Mouse (Mus musculus) intestine, embryonic 14.5 days (tissue): Measurements from ENCODE around the gene Gm42372. TPM values are rescaled to one million over a fixed set of nuclear protein-coding genes. Genes with fewer than 3 reads are reported as not detected.

Experiments
- ATAC-seq: fragments of 200-750 bp; cut with Nextera tagmentation; replicated peaks from 2 replicates; pipeline ENCODE4 v1.8.0; 2017; ENCODE audit warnings: low read depth, moderate number of reproducible peaks, moderate TSS enrichment, moderate library complexity; ENCODE audit not compliant: low FRiP score, low TSS enrichment
- DNase-seq: peaks from one replicate; pipeline ENCODE4 v3.0.0-alpha.2; 2018; ENCODE audit warnings: low spot score
- H3K27ac ChIP-seq: fragments of 300-500 bp; sonication (generic); 2 replicates; pipeline ENCODE4 v1.5.1; 2014; ENCODE audit warnings: low read depth, mild to moderate bottlenecking, control low read depth
- H3K27me3 ChIP-seq: fragments of 300-500 bp; sonication (generic); replicated peaks from 2 replicates; pipeline ENCODE4 v1.6.1; 2014; ENCODE audit warnings: low read length, control low read depth; ENCODE audit not compliant: control insufficient read depth, insufficient read depth
- H3K36me3 ChIP-seq: fragments of 300-500 bp; sonication (generic); 2 replicates; pipeline ENCODE4 v1.6.1; 2014; ENCODE audit warnings: low read length, control low read depth; ENCODE audit not compliant: control insufficient read depth, insufficient read depth
- H3K4me1 ChIP-seq: fragments of 300-500 bp; sonication (generic); replicated peaks from 2 replicates; pipeline ENCODE4 v1.6.1; 2014; ENCODE audit warnings: low read length, control low read depth, mixed read lengths; ENCODE audit not compliant: control insufficient read depth, insufficient read depth
- H3K4me2 ChIP-seq: fragments of 300-500 bp; sonication (generic); 2 replicates; pipeline ENCODE4 v1.6.1; 2014; ENCODE audit warnings: low read length
- H3K4me3 ChIP-seq: fragments of 300-500 bp; sonication (generic); 2 replicates; pipeline ENCODE4 v1.5.1; 2014; ENCODE audit warnings: low read depth, low read length, control low read depth, mixed read lengths
- H3K9ac ChIP-seq: fragments of 300-500 bp; sonication (generic); 2 replicates; pipeline ENCODE4 v1.6.1; 2014; ENCODE audit warnings: mild to moderate bottlenecking, low read length
- H3K9me3 ChIP-seq: fragments of 300-500 bp; sonication (generic); 2 replicates; pipeline ENCODE4 v1.6.1; 2016; ENCODE audit warnings: low read length, control low read depth; ENCODE audit not compliant: control insufficient read depth
- WGBS: fragments of 180-500 bp; shearing (Covaris S2); extraction: QIAGEN DNeasy Blood & Tissue Kit; methylation state at CpG from one replicate; pipeline ENCODE4 v1.1.7; 2014; 5-methylcytosine and 5-hydroxymethylcytosine counted together
- polyA plus RNA-seq: library from polyadenylated mRNA; unstranded; fragments of >200 nt; fragmentation: Nextera tagmentation; extraction: Ambion mirVana; gene quantifications from 2 replicates; pipeline ENCODE4 v1.2.1, GENCODE M21; 2014

Gm42372 gene
- polyA plus RNA-seq: 0.51 and 0.62 TPM in 2 replicates

GRCm38 (mm10) chr7:16982859-16983568, at the start of gene Gm42372:
TSS of gene Gm42372 (plus strand) at chr7:16983086.
- ATAC-seq (no peak), DNase-seq (no peak)
- no peak within 1 kb of the TSS for H3K27ac ChIP-seq
- no peaks in the 10 kb centered on the region for H3K27me3 ChIP-seq
- no peaks in the 10 kb centered on the region for H3K36me3 ChIP-seq
- H3K9ac ChIP-seq: no peak within 1 kb of the TSS
- H3K4me2 ChIP-seq: peak within 1 kb of the TSS; percentile 28; the same call in 1 of the 2 replicates
- peaks cover 21% of the 10 kb centered on the region for H3K4me1 ChIP-seq
- H3K9me3 ChIP-seq: no peaks in the 10 kb centered on the region
- 28% methylated on average over 26 of the region's 26 CpGs for WGBS
- no peak within 1 kb of the TSS for H3K4me3 ChIP-seq

GRCm38 (mm10) chr7:16937312-16937711, 45.6 kb upstream of the Gm42372 start:
- H3K27ac ChIP-seq: no peak overlapping the region
- H3K9ac ChIP-seq: no peak overlapping the region
- H3K4me2 ChIP-seq: no peak overlapping the region
- H3K4me3 ChIP-seq: no peak overlapping the region
- DNase-seq (no peak), ATAC-seq (no peak)
- no peaks in the 10 kb centered on the region for H3K9me3 ChIP-seq
- H3K4me1 ChIP-seq: peaks cover 11% of the 10 kb centered on the region
- 41% methylated on average over 4 of the region's 4 CpGs for WGBS
- no peaks in the 10 kb centered on the region for H3K36me3 ChIP-seq
- H3K27me3 ChIP-seq: no peaks in the 10 kb centered on the region

- no peak overlapping the region for H3K27ac ChIP-seq
- no peak overlapping the region for H3K9ac ChIP-seq
- 72% methylated on average over 17 of the region's 17 CpGs for WGBS
- H3K36me3 ChIP-seq: no peaks in the 10 kb centered on the region
- H3K9me3 ChIP-seq: no peaks in the 10 kb centered on the region
- DNase-seq (no peak), ATAC-seq (no peak)
- no peak overlapping the region for H3K4me3 ChIP-seq
- H3K4me2 ChIP-seq: no peak overlapping the region
- peaks cover 11% of the 10 kb centered on the region for H3K4me1 ChIP-seq
- H3K27me3 ChIP-seq: no peaks in the 10 kb centered on the region
Measured at GRCm38 (mm10) chr7:16938117-16938791, 44.6 kb upstream of the Gm42372 start.

- H3K9me3 ChIP-seq: no peaks in the 10 kb centered on the region
- H3K9ac ChIP-seq: no peak overlapping the region
- no peak overlapping the region for H3K4me2 ChIP-seq
Measured at GRCm38 (mm10) chr7:16940292-16940691, 42.6 kb upstream of the Gm42372 start.

GRCm38 (mm10) chr7:16942861-16943260, 40.0 kb upstream of the Gm42372 start:
- Histone ChIP-seq H3K4me2 (no peak overlapping the region), H3K36me3 (no peaks in the 10 kb centered on the region), H3K4me3 (no peak overlapping the region), H3K9me3 (no peaks in the 10 kb centered on the region), H3K27ac (no peak overlapping the region), H3K27me3 (peaks cover 30% of the 10 kb centered on the region), H3K4me1 (peaks cover 41% of the 10 kb centered on the region), H3K9ac (no peak overlapping the region)
- no peak for ATAC-seq
- WGBS: 48% methylated on average over 4 of the region's 4 CpGs
- DNase-seq: no peak

More at GRCm38 (mm10) chr7:16940292-16940691, 42.6 kb upstream of the Gm42372 start:
- H3K36me3 ChIP-seq: no peaks in the 10 kb centered on the region
- DNase-seq: no peak
- WGBS: 29% methylated on average over 7 of the region's 7 CpGs
- H3K27me3 ChIP-seq: peaks cover 5% of the 10 kb centered on the region
- H3K4me3 ChIP-seq: no peak overlapping the region
- no peak for ATAC-seq
- peak overlapping the region; percentile 28 for H3K27ac ChIP-seq
- H3K4me1 ChIP-seq: peaks cover 17% of the 10 kb centered on the region

- Histone ChIP-seq H3K9me3 (no peaks in the 10 kb centered on the region), H3K36me3 (no peaks in the 10 kb centered on the region), H3K4me3 (peak within 1 kb of the TSS; percentile 49), H3K4me1 (peaks cover 50% of the 10 kb centered on the region), H3K27ac (no peak within 1 kb of the TSS), H3K27me3 (peaks cover 43% of the 10 kb centered on the region), H3K9ac (peak within 1 kb of the TSS; percentile 49), H3K4me2 (peak within 1 kb of the TSS; percentile 74)
- WGBS: 15% methylated on average over 36 of the region's 36 CpGs
- DNase-seq (peak; percentile 91), ATAC-seq (peak; percentile 80)
Measured at GRCm38 (mm10) chr7:16944061-16944807, 38.7 kb upstream of the Gm42372 start, which contains the start of gene Pnmal2. TSS of gene Pnmal2 (plus strand) at chr7:16944682.

GRCm38 (mm10) chr7:16944808-16945315, 38.0 kb upstream of the Gm42372 start:
- no peak overlapping the region for H3K27ac ChIP-seq
- H3K9ac ChIP-seq: peak overlapping the region; percentile 49
- WGBS: 3% methylated on average over 22 of the region's 22 CpGs
- H3K4me3 ChIP-seq: peak overlapping the region; percentile 49
- H3K27me3 ChIP-seq: peaks cover 49% of the 10 kb centered on the region
- DNase-seq (no peak), ATAC-seq (peak; percentile 6)
- no peaks in the 10 kb centered on the region for H3K9me3 ChIP-seq
- peak overlapping the region; percentile 74 for H3K4me2 ChIP-seq
- H3K36me3 ChIP-seq: no peaks in the 10 kb centered on the region
- H3K4me1 ChIP-seq: peaks cover 49% of the 10 kb centered on the region

GRCm38 (mm10) chr7:16945419-16945818, 37.5 kb upstream of the Gm42372 start:
- no peak overlapping the region for H3K9ac ChIP-seq
- WGBS: 23% methylated on average over 17 of the region's 17 CpGs
- peak overlapping the region; percentile 49 for H3K4me3 ChIP-seq
- H3K4me1 ChIP-seq: peaks cover 44% of the 10 kb centered on the region
- H3K36me3 ChIP-seq: no peaks in the 10 kb centered on the region
- peak overlapping the region; percentile 74 for H3K4me2 ChIP-seq
- peak; percentile 63 for DNase-seq
- H3K27ac ChIP-seq: no peak overlapping the region
- no peak for ATAC-seq
- H3K9me3 ChIP-seq: no peaks in the 10 kb centered on the region
- H3K27me3 ChIP-seq: peaks cover 49% of the 10 kb centered on the region
